Mouse (Mus musculus): ENCODE measurements around the gene Rela. TPM values are rescaled to one million over a fixed set of nuclear protein-coding genes. Genes with fewer than 3 reads are reported as not detected.
"Not testable (repeated sequence)": the region's sequence is repeated elsewhere in the genome, so short reads cannot be mapped to it uniquely, and the experiment has no call there.

Gene Rela
- polyA plus RNA-seq, 1 experiment from 2014 or later, result 35.2 TPM

DNA sequence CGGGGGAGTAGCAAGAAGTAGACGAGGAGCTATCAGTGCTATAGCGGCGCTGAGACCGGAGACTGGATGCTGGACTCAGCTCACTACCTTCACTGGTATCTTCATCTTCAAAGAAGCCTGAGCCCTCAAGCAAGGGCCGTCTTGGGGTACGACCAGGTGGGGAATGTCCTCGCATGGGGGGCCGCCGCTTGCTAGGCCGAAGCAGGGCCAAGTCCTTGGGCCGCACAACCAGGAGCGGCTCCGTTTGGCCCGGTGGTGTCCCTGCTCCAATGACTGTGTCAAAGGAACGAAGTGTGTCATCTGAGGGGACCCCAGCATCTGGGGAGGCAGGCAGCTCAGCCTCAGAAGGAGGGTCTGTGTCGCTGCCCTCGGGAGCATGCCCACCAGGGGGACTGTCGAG is 48.1 kb downstream of the Rela start:
- ATAC-seq (ENCODE audit: low FRiP score), result no peak
- H3K4me2 ChIP-seq, result no peak overlapping the region
- H3K9me3 ChIP-seq, result no peaks in the 10 kb centered on the region
- 94% methylated on average over 19 of the region's 19 CpGs for WGBS
- H3K27ac ChIP-seq, result no peak overlapping the region
- H3K36me3 ChIP-seq, result peaks cover 68% of the 10 kb centered on the region
- peaks cover 25% of the 10 kb centered on the region for H3K4me1 ChIP-seq (replicated peaks)
- no peak overlapping the region for H3K4me3 ChIP-seq
- no peaks in the 10 kb centered on the region for H3K27me3 ChIP-seq
- H3K9ac ChIP-seq, result 0 out of 2 replicates have a peak overlapping the region, but pooled peaks have one; percentile 13

GRCm38 (mm10) chr19:5685861-5686260 is 48.6 kb downstream of the Rela start:
- 0 out of 2 replicates have a peak overlapping the region, but pooled peaks have one; percentile 13 for H3K9ac ChIP-seq
- H3K27ac ChIP-seq, result no peak overlapping the region
- no peaks in the 10 kb centered on the region for H3K27me3 ChIP-seq
- WGBS, result 94% methylated on average over 11 of the region's 11 CpGs
- no peak overlapping the region for H3K4me3 ChIP-seq
- no peaks in the 10 kb centered on the region for H3K9me3 ChIP-seq
- peaks cover 68% of the 10 kb centered on the region for H3K36me3 ChIP-seq
- no peak for ATAC-seq (ENCODE audit: low FRiP score)
- no peak overlapping the region for H3K4me2 ChIP-seq
- peaks cover 29% of the 10 kb centered on the region for H3K4me1 ChIP-seq (replicated peaks)

GRCm38 (mm10) chr19:5686437-5686836 is 49.2 kb downstream of the Rela start:
- Histone ChIP-seq H3K4me3 (no peak overlapping the region), H3K4me2 (no peak overlapping the region), H3K4me1 (replicated peaks) (peaks cover 35% of the 10 kb centered on the region), H3K36me3 (peaks cover 67% of the 10 kb centered on the region), H3K9me3 (no peaks in the 10 kb centered on the region), H3K27me3 (no peaks in the 10 kb centered on the region), H3K9ac (no peak overlapping the region), H3K27ac (no peak overlapping the region)
- ATAC-seq (ENCODE audit: low FRiP score), result no peak
- WGBS, result 95% methylated on average over 13 of the region's 13 CpGs

DNA sequence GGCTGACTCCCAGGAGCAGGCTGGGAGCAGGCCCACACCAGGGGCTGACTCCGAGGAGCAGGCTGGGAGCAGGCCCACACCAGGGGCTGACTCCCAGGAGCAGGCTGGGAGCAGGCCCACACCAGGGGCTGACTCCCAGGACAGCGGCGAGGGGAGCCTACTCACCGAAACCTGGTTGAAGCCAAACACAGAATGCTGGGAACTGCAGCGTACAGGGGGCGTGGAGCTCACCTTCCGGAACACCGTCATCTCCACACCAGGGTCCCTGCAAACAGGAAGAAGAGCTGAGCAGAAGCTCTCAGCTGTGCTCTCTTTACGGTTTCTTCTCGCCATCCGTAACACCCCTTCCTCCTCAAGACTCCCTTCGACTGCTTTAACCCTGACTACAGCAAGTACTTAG is 49.7 kb downstream of the Rela start:
- ATAC-seq (ENCODE audit: low FRiP score); H3K27me3 ChIP-seq; H3K27ac ChIP-seq; H3K9me3 ChIP-seq: not testable (repeated sequence)
- Histone ChIP-seq H3K4me1 (replicated peaks) (peaks cover 40% of the 10 kb centered on the region), H3K9ac (peak overlapping the region; percentile 97; the same call in 1 of the 2 replicates), H3K4me3 (peak overlapping the region; percentile 95), H3K4me2 (peak overlapping the region; percentile 100), H3K36me3 (peaks cover 65% of the 10 kb centered on the region)
- 94% methylated on average over 12 of the region's 12 CpGs for WGBS

DNA sequence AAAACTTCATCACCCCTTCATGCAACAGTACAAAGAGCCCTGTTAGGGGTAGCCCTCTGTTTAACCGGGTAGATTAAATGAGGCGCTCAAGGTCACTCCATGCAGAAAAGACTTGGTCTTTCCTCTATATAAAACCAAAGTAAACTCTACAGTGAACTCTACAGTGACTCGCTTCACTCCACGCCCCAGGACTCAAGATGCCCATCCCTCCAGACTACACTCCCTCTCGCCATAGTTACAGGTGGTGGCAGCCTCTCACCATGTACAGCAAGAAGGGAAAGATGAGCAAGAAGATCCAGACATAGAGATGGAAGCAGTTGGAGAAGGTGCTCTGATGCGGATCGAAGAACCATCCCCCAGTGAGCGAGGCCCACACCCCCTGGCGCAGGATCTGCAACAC is 50.5 kb downstream of the Rela start:
- ATAC-seq (ENCODE audit: low FRiP score), result no peak
- peaks cover 48% of the 10 kb centered on the region for H3K4me1 ChIP-seq (replicated peaks)
- H3K9me3 ChIP-seq, result no peaks in the 10 kb centered on the region
- peak overlapping the region; percentile 100 for H3K4me2 ChIP-seq
- peak overlapping the region; percentile 95 for H3K4me3 ChIP-seq
- H3K27me3 ChIP-seq, result no peaks in the 10 kb centered on the region
- H3K27ac ChIP-seq, result peak overlapping the region; percentile 90
- peaks cover 65% of the 10 kb centered on the region for H3K36me3 ChIP-seq
- H3K9ac ChIP-seq, result peak overlapping the region; percentile 97
- 19% methylated on average over 9 of the region's 9 CpGs for WGBS

- Histone ChIP-seq H3K27me3 (no peaks in the 10 kb centered on the region), H3K36me3 (peaks cover 65% of the 10 kb centered on the region), H3K9ac (peak within 1 kb of the TSS; percentile 97), H3K4me2 (peak within 1 kb of the TSS; percentile 100), H3K27ac (peak within 1 kb of the TSS; percentile 90), H3K4me1 (replicated peaks) (peaks cover 53% of the 10 kb centered on the region), H3K9me3 (no peaks in the 10 kb centered on the region), H3K4me3 (peak within 1 kb of the TSS; percentile 95)
- peak; percentile 96 for ATAC-seq (ENCODE audit: low FRiP score)
- under 1% methylated on average over 69 of the region's 69 CpGs for whole genome bisulfite sequencing
These were observed 51.2 kb downstream of the Rela start, which contains the start of the genes Map3k11 and Pcnx3 for GRCm38 (mm10) chr19:5688200-5689087. Gene Map3k11 (plus strand): TSS chr19:5688742. Gene Pcnx3 (minus strand): TSS chr19:5688908.

- Histone ChIP-seq H3K9me3 (no peaks in the 10 kb centered on the region), H3K27ac (peak overlapping the region; percentile 90), H3K9ac (peak overlapping the region; percentile 93), H3K36me3 (peaks cover 65% of the 10 kb centered on the region), H3K4me1 (replicated peaks) (peaks cover 55% of the 10 kb centered on the region), H3K27me3 (no peaks in the 10 kb centered on the region), H3K4me2 (peak overlapping the region; percentile 100), H3K4me3 (peak overlapping the region; percentile 95)
- no peak for ATAC-seq (ENCODE audit: low FRiP score)
- 2% methylated on average over 7 of the region's 7 CpGs for WGBS
These were observed 51.8 kb downstream of the Rela start for GRCm38 (mm10) chr19:5689088-5689428.

- Histone ChIP-seq H3K4me2 (peak overlapping the region; percentile 100), H3K4me3 (peak overlapping the region; percentile 95), H3K4me1 (replicated peaks) (peaks cover 55% of the 10 kb centered on the region), H3K27ac (peak overlapping the region; percentile 90), H3K27me3 (peaks cover under 1% of the 10 kb centered on the region; the same call in 1 of the 2 replicates), H3K36me3 (peaks cover 63% of the 10 kb centered on the region), H3K9me3 (no peaks in the 10 kb centered on the region), H3K9ac (peak overlapping the region; percentile 93)
- WGBS, result 11% methylated on average over 42 of the region's 42 CpGs
- no peak for ATAC-seq (ENCODE audit: low FRiP score)
These were observed 52.5 kb downstream of the Rela start for GRCm38 (mm10) chr19:5689565-5690342.

DNA sequence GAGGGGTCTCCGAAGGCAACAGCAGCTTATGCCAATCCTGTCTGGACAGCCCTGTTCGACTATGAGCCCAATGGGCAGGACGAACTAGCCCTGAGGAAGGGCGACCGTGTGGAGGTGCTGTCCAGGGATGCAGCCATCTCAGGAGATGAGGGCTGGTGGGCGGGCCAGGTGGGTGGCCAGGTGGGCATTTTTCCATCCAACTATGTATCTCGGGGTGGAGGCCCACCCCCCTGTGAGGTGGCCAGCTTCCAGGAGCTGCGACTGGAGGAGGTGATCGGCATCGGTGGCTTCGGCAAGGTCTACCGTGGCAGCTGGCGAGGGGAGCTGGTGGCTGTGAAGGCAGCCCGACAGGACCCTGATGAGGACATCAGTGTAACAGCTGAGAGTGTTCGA is 53.1 kb downstream of the Rela start:
- Histone ChIP-seq H3K4me2 (peak overlapping the region; percentile 100), H3K36me3 (peaks cover 63% of the 10 kb centered on the region), H3K4me1 (replicated peaks) (peaks cover 55% of the 10 kb centered on the region), H3K9ac (peak overlapping the region; percentile 93), H3K9me3 (no peaks in the 10 kb centered on the region), H3K4me3 (peak overlapping the region; percentile 95), H3K27me3 (peaks cover 7% of the 10 kb centered on the region), H3K27ac (peak overlapping the region; percentile 90)
- WGBS, result 73% methylated on average over 15 of the region's 15 CpGs
- no peak for ATAC-seq (ENCODE audit: low FRiP score)

DNA sequence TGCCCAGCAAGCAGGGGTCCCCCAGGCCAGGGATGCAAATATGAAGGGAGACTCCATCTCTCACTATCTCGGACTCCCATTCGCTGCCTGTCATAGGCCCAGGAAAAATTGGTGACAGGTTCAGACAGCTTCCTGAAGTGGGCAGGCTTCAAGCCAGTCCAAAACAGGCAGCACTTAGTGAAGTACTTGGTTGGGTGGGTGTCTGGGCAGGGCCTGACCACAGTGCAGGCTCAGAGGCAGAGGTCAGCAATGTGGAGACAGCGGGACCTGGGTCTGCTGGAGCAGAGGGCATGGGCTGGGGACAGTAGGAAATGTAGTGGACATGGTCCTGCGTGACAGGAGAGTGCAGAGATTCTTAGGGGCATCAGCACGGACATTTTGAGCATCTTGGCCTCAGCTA is 54.3 kb downstream of the Rela start:
- H3K4me3 ChIP-seq, result peak overlapping the region; percentile 95
- H3K9ac ChIP-seq, result peak overlapping the region; percentile 93
- 84% methylated on average over 5 of the region's 5 CpGs for whole genome bisulfite sequencing
- peak overlapping the region; percentile 45 for H3K27ac ChIP-seq
- H3K36me3 ChIP-seq, result peaks cover 63% of the 10 kb centered on the region
- H3K4me2 ChIP-seq, result peak overlapping the region; percentile 100
- H3K9me3 ChIP-seq, result no peaks in the 10 kb centered on the region
- ATAC-seq (ENCODE audit: low FRiP score), result no peak
- peaks cover 64% of the 10 kb centered on the region for H3K4me1 ChIP-seq (replicated peaks)
- H3K27me3 ChIP-seq, result peaks cover 12% of the 10 kb centered on the region

DNA sequence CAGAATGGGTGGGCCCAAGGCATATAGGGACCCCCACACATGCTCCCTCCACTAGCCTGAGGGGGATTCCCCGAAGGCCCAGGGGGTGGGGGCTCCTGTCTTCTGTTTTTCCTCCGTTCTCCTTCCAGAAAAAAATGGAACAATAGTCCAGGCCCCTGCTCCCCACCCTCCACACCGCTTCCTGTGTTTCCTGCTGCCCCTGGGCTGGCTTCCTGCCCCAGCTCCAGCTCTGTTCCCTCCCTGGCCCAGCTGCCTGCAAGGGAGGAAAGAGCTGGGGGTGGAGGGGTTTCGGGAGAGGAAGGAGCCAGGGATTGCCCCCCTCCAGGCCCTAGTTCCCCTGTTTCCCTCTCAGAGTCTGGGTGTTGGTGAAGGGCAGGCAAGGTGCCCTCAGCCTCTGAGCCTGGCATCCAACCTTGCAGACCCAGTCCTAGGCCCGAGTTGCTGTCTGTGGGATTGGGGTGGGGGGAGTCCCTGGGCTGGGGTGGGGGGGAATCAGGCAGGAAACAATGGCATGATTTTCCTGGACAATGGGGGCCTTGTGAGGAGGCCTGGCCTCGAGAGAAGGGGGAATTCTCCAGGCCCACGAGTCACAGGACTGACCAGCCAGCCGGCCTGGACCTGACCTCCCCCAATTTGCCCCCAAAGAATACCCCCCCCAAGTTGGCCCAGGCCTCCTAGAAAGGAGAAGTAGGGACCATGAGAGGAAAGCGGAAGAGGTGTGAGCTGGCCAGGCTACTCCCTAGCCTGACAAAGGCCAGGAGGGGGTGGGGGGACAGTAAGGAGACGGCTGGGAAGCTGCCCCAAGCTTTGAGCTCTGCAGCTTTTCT is 55.0 kb downstream of the Rela start:
- Histone ChIP-seq H3K9me3 (no peaks in the 10 kb centered on the region), H3K4me3 (peak overlapping the region; percentile 95), H3K27ac (peak overlapping the region; percentile 76), H3K9ac (peak overlapping the region; percentile 93), H3K36me3 (peaks cover 62% of the 10 kb centered on the region), H3K4me1 (replicated peaks) (peaks cover 60% of the 10 kb centered on the region), H3K27me3 (peaks cover 12% of the 10 kb centered on the region), H3K4me2 (peak overlapping the region; percentile 100)
- no peak for ATAC-seq (ENCODE audit: low FRiP score)
- WGBS, result 59% methylated on average over 10 of the region's 10 CpGs
